Mouse (Mus musculus) layer of hippocampus, postnatal 36 days (tissue): ENCODE results near the gene Pip4k2c. TPM values are rescaled to one million over a fixed set of nuclear protein-coding genes. Genes with fewer than 3 reads are reported as not detected.
A peak's percentile ranks its signal among the peaks of the same experiment; 100 is the strongest.
"Not testable (repeated sequence)": the region's sequence is repeated elsewhere in the genome, so short reads cannot be mapped to it uniquely, and the experiment has no call there.

Source experiments
- DNase-seq, 2 experiments: peaks; one replicate each; pipeline ENCODE4 v3.0.0; 2022
- total RNA-seq, 2 experiments: library from RNA; stranded (reverse); gene quantifications; 2 replicates each; pipeline ENCODE4 v1.2.3; 2021

The Pip4k2c gene
- total RNA-seq, 2 experiments from 2014 or later = 91.1 to 95.7 TPM

- DNase-seq = no peak
Observed at GRCm38 (mm10) chr10:127208921-127209320, 2.5 kb downstream of the Pip4k2c start.

- DNase-seq = no peak
Observed at GRCm38 (mm10) chr10:127205373-127205772, 6.0 kb downstream of the Pip4k2c start.

GRCm38 (mm10) chr10:127204589-127204988 is 6.8 kb downstream of the Pip4k2c start:
- no peak for DNase-seq

GRCm38 (mm10) chr10:127203106-127203505 is 8.3 kb downstream of the Pip4k2c start:
- DNase-seq = no peak

- no peak for DNase-seq
Observed at GRCm38 (mm10) chr10:127200279-127200678, 11.1 kb downstream of the Pip4k2c start.

- DNase-seq = no peak
Observed at GRCm38 (mm10) chr10:127199474-127199873, 11.9 kb downstream of the Pip4k2c start.

- DNase-seq = no peak
Observed at GRCm38 (mm10) chr10:127199068-127199467, 12.3 kb downstream of the Pip4k2c start.

GRCm38 (mm10) chr10:127198492-127198891 is 12.9 kb downstream of the Pip4k2c start:
- no peak for DNase-seq

- no peak for DNase-seq
Observed at GRCm38 (mm10) chr10:127197505-127198110, 13.8 kb downstream of the Pip4k2c start.

GRCm38 (mm10) chr10:127197104-127197503 is 14.3 kb downstream of the Pip4k2c start:
- DNase-seq = no peak

- DNase-seq = peak in 1 of 2 experiments; percentile 65
Observed at GRCm38 (mm10) chr10:127196392-127196791, 15.0 kb downstream of the Pip4k2c start.

- no peak for DNase-seq
Observed at GRCm38 (mm10) chr10:127195328-127196129, 15.9 kb downstream of the Pip4k2c start, which contains the start of gene Dtx3. Gene Dtx3, minus strand, starts transcription at chr10:127195728.

- DNase-seq = peak in 1 of 2 experiments; percentile 55
Observed at GRCm38 (mm10) chr10:127194428-127195327, 16.7 kb downstream of the Pip4k2c start.

GRCm38 (mm10) chr10:127193011-127193410 is 18.4 kb downstream of the Pip4k2c start:
- DNase-seq = no peak

- not testable (repeated sequence) for DNase-seq
Observed at GRCm38 (mm10) chr10:127192057-127192328, 19.4 kb downstream of the Pip4k2c start.

GRCm38 (mm10) chr10:127191191-127192056 is 20.0 kb downstream of the Pip4k2c start:
- DNase-seq = no peak

GRCm38 (mm10) chr10:127190398-127191190 is 20.8 kb downstream of the Pip4k2c start:
- no peak for DNase-seq

- DNase-seq = no peak
Observed at GRCm38 (mm10) chr10:127189651-127190381, 21.6 kb downstream of the Pip4k2c start, which contains the start of gene Arhgef25. Gene Arhgef25, minus strand, starts transcription at chr10:127190083.

GRCm38 (mm10) chr10:127189116-127189650 is 22.2 kb downstream of the Pip4k2c start:
- no peak for DNase-seq
